Mouse (Mus musculus) heart, adult 2 months (tissue): ENCODE data around the gene Cd82. TPM values are rescaled to one million over a fixed set of nuclear protein-coding genes. Genes with fewer than 3 reads are reported as not detected.

Experiments used
- DNase-seq, 2 experiments: peaks; one replicate each; pipeline ENCODE4 v3.0.0; 2021
- H3K27ac ChIP-seq: fragments of 200-600 bp; 2 replicates; pipeline ENCODE4 v1.8.1; 2022
- H3K27me3 ChIP-seq: fragments of 200-500 bp; 2 replicates; pipeline ENCODE4 v1.6.1; 2012; ENCODE audit warnings: mild to moderate bottlenecking, low read length, inconsistent platforms, mixed read lengths; ENCODE audit not compliant: control insufficient read depth, insufficient read depth
- H3K36me3 ChIP-seq: fragments of 200-500 bp; 2 replicates; pipeline ENCODE4 v1.6.1; 2012; ENCODE audit warnings: low read length, inconsistent platforms; ENCODE audit not compliant: control insufficient read depth, insufficient read depth
- H3K4me1 ChIP-seq: fragments of 200-500 bp; 2 replicates; pipeline ENCODE4 v1.6.1; 2011; ENCODE audit warnings: low read length; ENCODE audit not compliant: control insufficient read depth, insufficient read depth
- H3K4me3 ChIP-seq: fragments of 200-600 bp; 2 replicates; pipeline ENCODE4 v1.8.1; 2022
- H3K79me2 ChIP-seq: fragments of 200-500 bp; replicated peaks from 2 replicates; pipeline ENCODE4 v1.6.1; 2012; ENCODE audit warnings: mild to moderate bottlenecking, inconsistent platforms, low read length, moderate library complexity, mixed read lengths; ENCODE audit not compliant: control insufficient read depth, insufficient read depth
- H3K9ac ChIP-seq: fragments of 200-500 bp; 2 replicates; pipeline ENCODE4 v1.6.1; 2012; ENCODE audit warnings: low read depth, mild to moderate bottlenecking, control low read depth, inconsistent platforms, low read length, mixed read lengths
- CTCF ChIP-seq: fragments of 200-600 bp; IDR thresholded peaks from 2 replicates; pipeline ENCODE4 v1.8.1; 2022; ENCODE audit warnings: antibody characterized with exemption, mild to moderate bottlenecking, moderate library complexity
- EP300 ChIP-seq: fragments of 200-500 bp; IDR thresholded peaks from 2 replicates; pipeline ENCODE4 v1.6.1; 2011; ENCODE audit warnings: low read depth, low read length, control low read depth; ENCODE audit not compliant: insufficient read depth
- POLR2A ChIP-seq: fragments of 200-500 bp; IDR thresholded peaks from 2 replicates; pipeline ENCODE4 v1.6.1; 2011; ENCODE audit warnings: mild to moderate bottlenecking, low read depth, low read length, control low read depth; ENCODE audit not compliant: insufficient read depth
- WGBS: fragments of 180-500 bp; shearing (Covaris S2); methylation state at CpG from one replicate; pipeline ENCODE4 v1.1.7; 2018; 5-methylcytosine and 5-hydroxymethylcytosine counted together
- intact Hi-C: fragments of 180-260 bp; cut with DNase I; formaldehyde crosslinking; loops from one replicate; pipeline ENCODE4 v1.15.1; 2025
- polyA plus RNA-seq: library from polyadenylated mRNA; depleted of rRNA; stranded (reverse); fragments of >200 nt; gene quantifications from 2 replicates; pipeline ENCODE4 v1.2.3, GENCODE M21; 2012
- total RNA-seq, 2 experiments: library from RNA; stranded (reverse); gene quantifications; 2 replicates each; pipeline ENCODE4 v1.2.3; 2021

Gene Cd82
- total and polyA plus RNA-seq, 3 experiments = 15.2 to 31.6 (median 18.7) TPM

- no peak for TF ChIP-seq CTCF
- TF ChIP-seq EP300 = no peak
- no peak for TF ChIP-seq POLR2A
- no peak for DNase-seq
Measured at GRCm38 (mm10) chr2:93473915-93474314, 11.0 kb upstream of the Cd82 start.

GRCm38 (mm10) chr2:93470849-93471576, 8.1 kb upstream of the Cd82 start:
- 11% methylated on average over 3 of the region's 3 CpGs for WGBS
- DNase-seq = peak; percentile 80 to 83
- H3K36me3 ChIP-seq = no peaks in the 10 kb centered on the region
- H3K9ac ChIP-seq = no peak overlapping the region
- no peaks in the 10 kb centered on the region for H3K79me2 ChIP-seq
- H3K4me3 ChIP-seq = no peak overlapping the region
- intact Hi-C loops = loop anchor here (1.0 to 10.0 kb wide), 6 partner anchors 50 to 399 kb away; no protein-coding TSS in a partner anchor
- H3K27me3 ChIP-seq = no peaks in the 10 kb centered on the region
- peaks cover 5% of the 10 kb centered on the region for H3K4me1 ChIP-seq
- no peak overlapping the region for H3K27ac ChIP-seq
- TF ChIP-seq POLR2A (no peak), EP300 (peak; percentile 72), CTCF (peak; percentile 82)

More at GRCm38 (mm10) chr2:93473915-93474314, 11.0 kb upstream of the Cd82 start:
- H3K9ac ChIP-seq = no peak overlapping the region
- no peak overlapping the region for H3K27ac ChIP-seq
- no peaks in the 10 kb centered on the region for H3K79me2 ChIP-seq
- no peaks in the 10 kb centered on the region for H3K36me3 ChIP-seq
- intact Hi-C loops = loop anchor here (5.0 to 10.0 kb wide), 4 partner anchors 137 to 402 kb away; no protein-coding TSS in a partner anchor
- 68% methylated on average over 9 of the region's 9 CpGs for WGBS
- H3K27me3 ChIP-seq = no peaks in the 10 kb centered on the region
- H3K4me3 ChIP-seq = no peak overlapping the region
- H3K4me1 ChIP-seq = peaks cover 5% of the 10 kb centered on the region

GRCm38 (mm10) chr2:93470127-93470526, 7.2 kb upstream of the Cd82 start:
- peak overlapping the region; percentile 53 for H3K9ac ChIP-seq
- no peaks in the 10 kb centered on the region for H3K36me3 ChIP-seq
- no peak overlapping the region for H3K27ac ChIP-seq
- peak overlapping the region; percentile 43 for H3K4me3 ChIP-seq
- peaks cover 4% of the 10 kb centered on the region for H3K4me1 ChIP-seq
- no peaks in the 10 kb centered on the region for H3K27me3 ChIP-seq
- intact Hi-C loops = loop anchor here (2.0 to 10.0 kb wide), 5 partner anchors 133 to 398 kb away; no protein-coding TSS in a partner anchor
- whole genome bisulfite sequencing = 2% methylated on average over 9 of the region's 9 CpGs
- no peaks in the 10 kb centered on the region for H3K79me2 ChIP-seq
- TF ChIP-seq CTCF (no peak), POLR2A (no peak), EP300 (no peak)
- peak; percentile 72 to 75 for DNase-seq

GRCm38 (mm10) chr2:93469118-93469517, 6.2 kb upstream of the Cd82 start:
- WGBS = 41% methylated on average over 7 of the region's 7 CpGs

GRCm38 (mm10) chr2:93466314-93466713, 3.4 kb upstream of the Cd82 start:
- intact Hi-C loops = no loop called here
- no peak for TF ChIP-seq EP300
- TF ChIP-seq CTCF = no peak
- no peak for TF ChIP-seq POLR2A
- Histone ChIP-seq H3K79me2 (no peaks in the 10 kb centered on the region), H3K4me1 (peaks cover 6% of the 10 kb centered on the region), H3K36me3 (no peaks in the 10 kb centered on the region), H3K27ac (no peak overlapping the region), H3K27me3 (no peaks in the 10 kb centered on the region), H3K9ac (no peak overlapping the region), H3K4me3 (no peak overlapping the region)
- no peak for DNase-seq
- 88% methylated on average over 3 of the region's 3 CpGs for WGBS

More at GRCm38 (mm10) chr2:93469118-93469517, 6.2 kb upstream of the Cd82 start:
- Histone ChIP-seq H3K4me3 (no peak overlapping the region), H3K9ac (no peak overlapping the region), H3K4me1 (peaks cover 4% of the 10 kb centered on the region), H3K36me3 (no peaks in the 10 kb centered on the region), H3K27me3 (no peaks in the 10 kb centered on the region), H3K27ac (no peak overlapping the region), H3K79me2 (no peaks in the 10 kb centered on the region)
- no peak for DNase-seq
- TF ChIP-seq POLR2A (no peak), EP300 (no peak), CTCF (peak; percentile 50)
- intact Hi-C loops = no loop called here

- H3K36me3 ChIP-seq = no peaks in the 10 kb centered on the region
- peak overlapping the region; percentile 65 for H3K9ac ChIP-seq
- peak; percentile 48; the same call in 1 of the 2 replicates for TF ChIP-seq POLR2A
- TF ChIP-seq EP300 = no peak
- no peak for TF ChIP-seq CTCF
- H3K4me3 ChIP-seq = peak overlapping the region; percentile 72
- DNase-seq = peak; percentile 95 to 97
- H3K27me3 ChIP-seq = no peaks in the 10 kb centered on the region
- 5% methylated on average over 41 of the region's 41 CpGs for WGBS
- intact Hi-C loops = no loop called here
- H3K4me1 ChIP-seq = peaks cover 15% of the 10 kb centered on the region
- H3K27ac ChIP-seq = peak overlapping the region; percentile 76
- H3K79me2 ChIP-seq = no peaks in the 10 kb centered on the region
Measured at GRCm38 (mm10) chr2:93461869-93462714, 848 bp downstream of the Cd82 start.
